Mouse (Mus musculus) small intestine, adult 2 months (tissue): ENCODE results near the gene Ssh3. TPM values are rescaled to one million over a fixed set of nuclear protein-coding genes. Genes with fewer than 3 reads are reported as not detected.

Experiments
- H3K27ac ChIP-seq: fragments of 200-500 bp; 2 replicates; pipeline ENCODE4 v1.5.1; 2012; ENCODE audit warnings: low read depth, low read length, control low read depth, inconsistent platforms; ENCODE audit not compliant: insufficient read depth
- H3K27me3 ChIP-seq: fragments of 200-500 bp; 2 replicates; pipeline ENCODE4 v1.6.1; 2012; ENCODE audit warnings: mild to moderate bottlenecking, moderate library complexity, low read length, inconsistent platforms; ENCODE audit not compliant: control insufficient read depth, insufficient read depth
- H3K36me3 ChIP-seq: fragments of 200-500 bp; 2 replicates; pipeline ENCODE4 v1.6.1; 2012; ENCODE audit warnings: mild to moderate bottlenecking, low read length, control low read depth, inconsistent platforms; ENCODE audit not compliant: control insufficient read depth, insufficient read depth
- H3K4me1 ChIP-seq: fragments of 200-500 bp; 2 replicates; pipeline ENCODE4 v1.6.1; 2012; ENCODE audit warnings: low read length, inconsistent platforms, mixed read lengths; ENCODE audit not compliant: control insufficient read depth, insufficient read depth, insufficient read length
- H3K4me3 ChIP-seq: fragments of 200-500 bp; 2 replicates; pipeline ENCODE4 v1.5.1; 2012; ENCODE audit warnings: low read depth, mild to moderate bottlenecking, control low read depth, inconsistent platforms, low read length, moderate library complexity
- CTCF ChIP-seq: fragments of 200-500 bp; IDR thresholded peaks from 2 replicates; pipeline ENCODE4 v1.5.1; 2012; ENCODE audit warnings: low read depth, mild to moderate bottlenecking, control low read depth, inconsistent platforms, low read length, moderate library complexity, mixed read lengths; ENCODE audit not compliant: insufficient replicate concordance, insufficient read length; ENCODE audit errors: extremely low read depth
- POLR2A ChIP-seq: fragments of 200-500 bp; IDR thresholded peaks from 2 replicates; pipeline ENCODE4 v1.6.1; 2012; ENCODE audit warnings: low read depth, mild to moderate bottlenecking, control low read depth, inconsistent platforms, low read length, moderate library complexity
- WGBS: fragments of 180-500 bp; shearing (Covaris S2); methylation state at CpG from one replicate; pipeline ENCODE4 v1.1.7; 2018; 5-methylcytosine and 5-hydroxymethylcytosine counted together
- polyA plus RNA-seq: library from polyadenylated mRNA; depleted of rRNA; stranded (reverse); fragments of >200 nt; gene quantifications from 2 replicates; pipeline ENCODE4 v1.2.3, GENCODE M21; 2012

Gene Ssh3
- polyA plus RNA-seq, 1 experiment, result 105 TPM

DNA sequence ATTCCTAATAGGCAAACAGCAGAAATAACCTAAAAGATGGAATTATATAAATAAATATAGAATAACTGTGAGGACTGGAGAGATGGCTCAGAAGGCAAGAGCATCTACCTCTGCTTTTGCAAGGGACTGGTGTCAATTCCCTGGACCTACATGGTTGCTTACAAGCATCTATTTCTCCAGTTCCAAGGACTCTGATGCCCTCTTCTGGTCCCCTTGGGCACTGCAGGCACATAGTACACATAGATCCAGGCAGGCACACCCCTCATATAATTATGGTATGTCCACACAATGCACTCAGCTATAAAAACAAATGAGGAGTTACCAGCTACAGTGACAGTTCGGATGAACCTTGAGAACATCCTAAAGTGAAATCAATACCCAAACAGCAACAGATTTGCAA lies 10.5 kb upstream of the Ssh3 start:
- Histone ChIP-seq H3K27ac (no peak overlapping the region), H3K36me3 (no peaks in the 10 kb centered on the region), H3K4me3 (no peak overlapping the region), H3K4me1 (peaks cover 3% of the 10 kb centered on the region), H3K27me3 (no peaks in the 10 kb centered on the region)
- no peak for TF ChIP-seq POLR2A
- no peak; the same call in 1 of the 2 replicates for TF ChIP-seq CTCF
- WGBS, result 100% methylated on average over 1 of the region's 1 CpGs

GRCm38 (mm10) chr19:4270972-4271371 lies 2.0 kb upstream of the Ssh3 start:
- Histone ChIP-seq H3K4me3 (no peak overlapping the region), H3K4me1 (peaks cover 14% of the 10 kb centered on the region), H3K27me3 (no peaks in the 10 kb centered on the region), H3K27ac (no peak overlapping the region), H3K36me3 (peaks cover 7% of the 10 kb centered on the region; the same call in 1 of the 2 replicates)
- TF ChIP-seq POLR2A (no peak), CTCF (no peak)
- 98% methylated on average over 11 of the region's 11 CpGs for WGBS

DNA sequence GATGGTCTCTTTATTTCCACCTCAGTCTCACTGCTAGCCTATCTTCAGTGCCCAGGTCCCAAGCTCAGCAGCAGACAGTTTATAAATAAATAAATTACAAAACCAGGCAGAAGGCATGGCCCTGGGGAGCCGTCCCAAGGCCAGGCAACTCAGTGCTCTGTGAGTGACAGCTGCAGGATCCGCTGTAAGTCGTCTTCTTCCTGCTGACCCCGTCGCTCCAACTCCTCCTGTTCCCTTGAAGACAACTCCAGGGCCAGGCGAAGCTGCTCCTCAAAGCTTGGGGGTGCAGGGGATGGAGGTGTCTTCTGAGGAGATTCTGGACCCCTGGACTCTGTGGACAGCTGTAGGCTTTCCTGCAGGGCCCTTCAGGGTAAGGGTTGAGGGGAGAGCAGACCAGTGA lies 1.2 kb upstream of the Ssh3 start:
- H3K27ac ChIP-seq, result no peak overlapping the region
- 87% methylated on average over 6 of the region's 6 CpGs for WGBS

GRCm38 (mm10) chr19:4265956-4266355 lies 3.0 kb downstream of the Ssh3 start:
- Histone ChIP-seq H3K4me1 (peaks cover 18% of the 10 kb centered on the region), H3K4me3 (no peak overlapping the region), H3K27ac (no peak overlapping the region), H3K27me3 (no peaks in the 10 kb centered on the region), H3K36me3 (peaks cover 41% of the 10 kb centered on the region)
- 82% methylated on average over 4 of the region's 4 CpGs for WGBS
- no peak for TF ChIP-seq CTCF

More for the DNA sequence above, 1.2 kb upstream of the Ssh3 start:
- H3K36me3 ChIP-seq, result peaks cover 13% of the 10 kb centered on the region; the same call in 1 of the 2 replicates
- no peaks in the 10 kb centered on the region for H3K27me3 ChIP-seq
- no peak overlapping the region for H3K4me3 ChIP-seq
- peaks cover 14% of the 10 kb centered on the region for H3K4me1 ChIP-seq
- TF ChIP-seq CTCF, result no peak
- no peak for TF ChIP-seq POLR2A

DNA sequence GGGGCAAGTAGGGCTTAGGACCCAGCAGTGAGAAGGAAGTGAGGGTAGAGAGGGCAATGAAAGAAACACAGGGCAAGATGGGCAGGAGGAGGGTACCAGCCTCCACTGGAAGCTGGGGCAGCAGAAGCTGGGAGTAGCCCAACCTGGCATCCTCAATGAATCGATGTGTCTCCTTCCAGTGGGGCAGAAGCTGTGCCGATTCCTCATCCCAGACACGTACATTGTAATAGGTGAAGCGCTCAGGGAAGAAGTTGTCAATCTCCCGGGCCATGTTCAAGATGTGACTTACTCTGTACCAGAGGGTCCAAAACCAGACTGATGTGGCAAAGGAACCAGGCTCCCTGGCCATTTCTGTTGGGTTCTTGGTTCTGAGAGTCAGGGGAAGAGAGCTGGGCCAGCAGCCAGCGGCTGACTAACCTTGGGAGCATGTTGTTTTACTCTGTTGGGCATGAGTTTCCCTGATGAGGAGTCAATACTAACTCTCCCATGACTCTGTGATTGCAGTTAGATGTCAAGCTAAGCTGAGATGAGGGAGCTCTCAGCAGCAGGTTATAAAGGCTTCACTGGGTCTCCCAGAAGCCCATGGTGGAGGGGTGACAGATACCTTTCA lies 4.7 kb downstream of the Ssh3 start:
- Histone ChIP-seq H3K36me3 (peaks cover 41% of the 10 kb centered on the region), H3K4me3 (no peak overlapping the region), H3K27me3 (no peaks in the 10 kb centered on the region), H3K27ac (no peak overlapping the region), H3K4me1 (peaks cover 18% of the 10 kb centered on the region)
- TF ChIP-seq CTCF (no peak), POLR2A (no peak)
- WGBS, result 94% methylated on average over 6 of the region's 6 CpGs

DNA sequence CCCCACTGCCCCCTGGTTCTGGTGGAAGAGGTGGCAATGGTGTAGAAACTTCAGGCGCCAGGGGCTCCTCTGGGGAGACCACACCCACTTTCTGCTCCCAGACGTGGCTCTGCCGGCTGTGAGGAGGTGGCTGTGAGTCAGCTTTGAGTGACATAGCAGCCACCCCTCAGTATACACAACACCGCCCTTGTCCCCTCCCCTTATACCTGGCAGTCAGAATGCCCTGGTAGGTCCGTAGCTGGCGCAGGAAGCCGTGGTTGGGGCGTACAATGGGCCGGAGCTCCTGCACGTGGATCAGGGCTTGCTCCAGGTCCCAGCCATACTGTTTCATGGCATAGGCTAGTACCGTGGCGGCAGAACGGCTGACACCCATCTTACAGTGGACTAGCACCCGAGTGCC lies 5.3 kb downstream of the Ssh3 start:
- whole genome bisulfite sequencing, result 76% methylated on average over 14 of the region's 14 CpGs

GRCm38 (mm10) chr19:4262756-4263155 lies 6.2 kb downstream of the Ssh3 start:
- Histone ChIP-seq H3K4me3 (no peak overlapping the region), H3K4me1 (peaks cover 13% of the 10 kb centered on the region), H3K27ac (no peak overlapping the region; the same call in 1 of the 2 replicates), H3K36me3 (peaks cover 41% of the 10 kb centered on the region), H3K27me3 (no peaks in the 10 kb centered on the region)
- TF ChIP-seq CTCF (no peak), POLR2A (no peak)
- WGBS, result 67% methylated on average over 6 of the region's 6 CpGs

More for the DNA sequence above, 5.3 kb downstream of the Ssh3 start:
- H3K4me3 ChIP-seq, result no peak overlapping the region
- H3K27ac ChIP-seq, result no peak overlapping the region
- no peak for TF ChIP-seq CTCF
- no peak for TF ChIP-seq POLR2A
- peaks cover 16% of the 10 kb centered on the region for H3K4me1 ChIP-seq
- H3K36me3 ChIP-seq, result peaks cover 41% of the 10 kb centered on the region
- H3K27me3 ChIP-seq, result no peaks in the 10 kb centered on the region
